Mouse (Mus musculus): Measurements from ENCODE around the gene Fam49a.

Gene Fam49a

DNA sequence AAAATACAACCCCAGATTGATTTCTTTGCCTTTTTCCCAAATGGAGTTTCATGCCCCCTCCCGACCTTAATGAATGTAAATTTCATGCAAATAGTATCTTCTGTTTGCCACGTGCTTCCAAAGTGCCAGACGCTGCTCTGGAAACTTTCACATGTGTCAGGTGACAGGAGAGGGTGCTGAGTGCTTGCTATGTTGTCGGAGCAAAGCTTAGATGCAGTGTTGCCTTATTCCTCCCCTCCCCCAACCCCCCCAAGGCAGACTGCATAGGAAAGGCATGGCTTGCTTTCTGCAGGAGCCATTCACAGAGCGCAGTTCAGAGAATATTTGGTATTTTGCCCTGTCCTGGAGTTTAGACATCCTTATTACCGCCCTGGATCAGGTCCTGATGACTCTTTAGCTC lies 12.2 kb downstream of the Fam49a start:
- DNase-seq, result no peak

GRCm38 (mm10) chr12:12275124-12275779 lies 13.3 kb downstream of the Fam49a start:
- DNase-seq, result no peak

- peak; percentile 18 for DNase-seq
Observed at GRCm38 (mm10) chr12:12277741-12278463, 16.0 kb downstream of the Fam49a start.

DNA sequence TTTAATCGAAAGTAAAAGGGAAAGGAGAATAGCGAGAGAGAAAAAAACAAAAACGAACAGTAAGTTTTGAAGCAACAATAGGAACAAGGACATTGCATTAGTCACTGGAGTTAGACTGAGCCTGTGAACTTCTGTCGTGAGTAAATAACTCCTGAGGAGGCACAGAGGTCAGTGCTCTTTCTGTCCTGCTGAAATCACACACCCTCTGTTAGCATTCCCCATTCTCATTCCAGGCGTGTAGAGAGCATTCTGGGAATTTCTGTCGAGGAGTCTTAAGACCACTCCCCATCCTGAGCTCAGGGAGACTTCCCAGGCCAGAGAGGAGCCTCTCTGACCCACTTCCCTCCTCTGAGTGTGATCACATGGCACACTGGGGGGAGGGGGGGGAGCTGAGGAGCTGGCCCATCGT lies 16.5 kb downstream of the Fam49a start:
- DNase-seq, result peak; percentile 27

DNA sequence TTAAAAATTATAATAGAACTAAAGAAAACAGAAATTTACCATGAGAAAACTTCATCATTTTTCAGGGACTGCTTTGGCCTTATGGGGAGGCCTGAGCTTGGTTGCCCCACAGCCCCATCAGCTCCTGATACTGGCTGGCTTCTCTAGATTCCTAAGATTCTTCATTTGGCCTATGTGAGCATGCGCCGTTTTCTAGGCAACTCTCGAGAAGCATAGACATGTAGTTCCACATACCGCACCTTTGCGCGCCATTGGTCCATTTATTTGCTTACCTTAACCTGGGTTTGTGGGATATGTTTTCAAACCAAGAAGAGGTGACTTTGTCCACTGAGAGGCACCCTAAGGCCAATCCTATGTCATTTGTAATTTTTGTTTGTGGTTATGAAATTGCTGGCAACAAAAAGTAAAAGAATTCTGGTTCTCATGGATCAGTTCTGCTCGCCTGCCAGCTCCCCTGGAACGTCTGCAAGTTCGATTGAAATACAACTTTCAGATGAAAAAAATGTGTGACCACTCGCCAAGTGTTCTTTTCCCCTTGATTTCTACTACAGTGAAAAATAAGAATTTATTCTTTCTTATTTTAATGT lies 21.9 kb downstream of the Fam49a start:
- peak; percentile 41 for DNase-seq

- DNase-seq, result peak; percentile 66
Observed at GRCm38 (mm10) chr12:12284521-12284920, 22.6 kb downstream of the Fam49a start.

DNA sequence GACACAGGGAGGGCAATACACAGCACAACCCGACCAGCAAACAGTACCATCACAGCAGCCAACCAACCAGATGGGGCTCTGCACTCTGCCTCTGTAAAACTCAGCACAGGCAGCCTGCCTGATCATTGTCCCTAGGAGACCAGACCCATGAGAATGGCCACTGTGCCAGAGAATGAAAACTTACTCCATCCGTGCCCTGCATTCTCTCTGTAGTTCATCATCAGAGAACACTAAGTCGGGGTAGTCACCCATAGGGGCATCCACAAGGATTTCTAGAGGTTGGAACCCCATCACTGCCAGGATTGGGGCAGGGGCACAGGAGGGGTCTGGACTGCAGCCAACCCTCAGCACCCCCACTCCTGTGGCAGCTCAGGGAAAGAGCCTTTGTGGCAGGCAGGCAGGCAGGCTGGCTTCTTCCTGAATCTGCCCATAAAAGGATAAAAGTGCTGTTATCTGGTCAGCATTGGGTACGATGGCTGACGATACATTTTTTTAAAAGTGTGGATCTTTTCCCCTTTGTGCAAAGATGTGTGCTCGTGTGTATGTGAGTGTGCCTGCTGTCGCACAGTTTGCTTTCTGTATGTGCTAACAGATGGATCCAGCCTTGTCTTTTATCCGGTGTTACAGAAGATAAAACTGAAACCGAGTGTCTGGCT lies 25.3 kb downstream of the Fam49a start:
- peak; percentile 21 for DNase-seq

GRCm38 (mm10) chr12:12287787-12288132 lies 25.8 kb downstream of the Fam49a start:
- DNase-seq, result no peak

DNA sequence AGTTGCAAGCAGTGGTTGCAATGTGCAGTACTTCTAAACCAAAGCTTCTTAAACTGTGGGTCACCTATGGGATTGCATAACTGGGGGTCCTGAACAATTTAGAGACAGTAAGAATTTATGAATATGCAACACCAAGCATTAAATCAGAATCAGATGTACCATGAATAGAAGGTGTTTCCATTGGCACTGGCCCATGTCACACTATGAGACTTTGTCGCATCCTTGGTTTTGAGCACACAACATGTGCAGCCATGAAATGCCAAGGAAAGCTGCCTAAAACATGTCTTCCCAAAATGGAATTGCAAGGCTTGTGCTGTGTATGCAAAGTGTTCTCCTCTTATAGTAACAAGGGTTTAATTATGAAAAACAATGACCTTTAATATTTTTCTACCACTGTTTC lies 26.6 kb downstream of the Fam49a start:
- DNase-seq, result no peak

GRCm38 (mm10) chr12:12289636-12290035 lies 27.7 kb downstream of the Fam49a start:
- no peak for DNase-seq

DNA sequence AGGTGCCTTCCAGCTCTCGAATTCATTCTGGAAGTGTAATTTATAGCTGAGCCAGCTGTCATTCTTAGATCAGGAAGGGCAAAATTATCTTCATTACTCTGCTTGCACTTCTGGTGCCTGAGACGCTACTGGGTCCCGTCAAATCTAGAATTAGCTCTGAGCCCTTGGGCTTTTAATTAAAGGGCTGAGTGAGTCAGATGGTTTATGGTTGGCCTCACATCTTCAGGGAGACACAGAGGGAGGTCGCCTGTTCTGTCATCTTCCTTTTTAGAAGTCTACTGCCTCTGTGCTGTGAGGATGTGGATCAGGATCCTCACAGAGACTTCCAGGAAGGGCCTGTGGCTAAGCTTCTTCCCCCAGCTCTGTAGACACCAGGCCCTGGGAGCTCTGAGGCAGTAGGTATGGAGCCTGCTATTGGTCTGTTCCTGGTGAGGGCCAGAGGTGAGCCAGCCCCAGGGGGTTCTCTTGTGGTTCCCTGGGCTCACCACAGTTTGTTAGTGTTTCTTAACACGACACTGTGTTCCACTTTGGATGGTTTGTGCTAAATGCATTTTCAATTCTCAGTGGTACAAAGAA lies 30.2 kb downstream of the Fam49a start:
- no peak for DNase-seq

GRCm38 (mm10) chr12:12294380-12295171 lies 32.6 kb downstream of the Fam49a start:
- no peak for DNase-seq

- DNase-seq, result no peak
Observed at GRCm38 (mm10) chr12:12298451-12298850, 36.5 kb downstream of the Fam49a start.

- DNase-seq, result peak; percentile 68
Observed at GRCm38 (mm10) chr12:12299303-12299702, 37.4 kb downstream of the Fam49a start.

- DNase-seq, result no peak
Observed at GRCm38 (mm10) chr12:12301149-12301548, 39.2 kb downstream of the Fam49a start.

- peak; percentile 86 for DNase-seq
Observed at GRCm38 (mm10) chr12:12301815-12302214, 39.9 kb downstream of the Fam49a start.

DNA sequence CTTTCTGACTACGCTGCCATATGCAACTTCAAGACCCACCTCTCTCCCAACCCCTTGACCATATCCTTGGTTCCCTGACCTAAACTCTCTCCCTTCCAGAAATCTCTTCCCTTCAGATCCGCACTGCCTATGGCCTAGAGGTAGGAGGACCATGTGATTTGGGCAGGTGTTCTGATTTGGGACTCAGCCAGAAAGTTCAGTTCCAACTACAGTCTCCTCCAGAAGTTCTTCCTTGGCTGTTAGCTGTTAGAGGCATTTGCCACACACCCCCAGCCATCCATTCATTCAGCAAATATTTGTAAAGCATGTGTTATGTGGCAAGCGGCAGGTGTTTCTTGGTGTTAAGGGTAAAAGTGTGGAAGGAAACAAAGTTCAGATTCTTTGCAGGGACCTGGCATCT lies 44.3 kb downstream of the Fam49a start:
- no peak for DNase-seq

DNA sequence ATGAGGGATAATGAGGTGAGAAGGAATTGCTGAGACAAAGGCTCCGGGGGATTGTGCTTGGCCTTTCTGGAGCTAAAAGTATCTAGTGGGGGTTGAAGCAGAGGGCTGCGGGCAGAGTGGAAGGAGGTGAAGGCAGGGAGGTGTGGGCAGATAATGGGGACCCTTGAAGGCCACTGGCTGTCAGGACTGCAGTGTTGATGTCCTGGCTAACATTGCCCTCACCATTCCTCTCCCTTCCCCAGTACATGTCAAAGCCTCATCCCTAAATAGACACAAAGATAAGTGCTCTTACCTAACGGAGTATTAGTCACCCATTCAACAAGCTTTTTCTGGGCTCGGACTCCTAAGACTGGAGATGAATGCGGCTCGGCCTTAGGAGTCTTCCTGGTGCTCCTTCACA lies 44.9 kb downstream of the Fam49a start:
- DNase-seq, result no peak

DNA sequence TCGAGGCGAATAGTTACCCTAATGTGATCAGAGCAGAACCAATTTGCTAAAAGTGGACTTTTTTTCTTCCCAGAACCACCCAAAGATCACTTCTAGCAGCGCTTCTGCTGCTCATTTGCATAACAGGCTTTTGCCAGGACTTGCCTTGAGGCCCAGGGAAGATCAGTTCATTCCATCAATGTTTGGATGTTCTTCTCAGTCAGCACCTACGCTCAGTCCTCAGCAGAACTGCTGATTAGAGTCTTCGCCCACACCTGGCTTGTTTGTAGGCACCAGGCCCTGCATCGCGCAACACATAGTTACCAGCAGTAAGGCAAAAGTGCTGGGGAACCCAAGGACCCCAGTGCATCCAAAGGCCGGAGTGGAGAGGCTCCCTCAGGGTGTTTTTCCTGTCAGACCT lies 45.3 kb downstream of the Fam49a start:
- DNase-seq, result no peak

DNA sequence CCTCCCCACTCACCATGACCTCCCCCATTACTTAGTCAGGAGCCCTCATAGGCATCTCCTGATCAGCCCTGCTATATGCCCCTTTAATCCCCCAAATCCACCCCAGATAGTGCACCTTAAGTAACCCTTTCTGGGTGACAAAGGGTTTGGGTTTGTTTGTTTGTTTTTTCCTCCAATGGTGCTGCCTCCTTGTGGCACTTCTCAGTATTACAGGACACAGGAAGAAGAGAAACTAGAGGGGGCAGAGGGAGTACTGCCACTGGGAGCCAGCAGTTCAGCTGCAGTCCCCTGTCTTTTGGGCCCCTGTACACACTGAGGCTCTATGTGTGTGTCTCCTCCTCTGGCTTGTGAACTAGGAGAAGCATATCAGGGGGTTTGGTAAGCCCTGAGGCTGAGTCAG lies 51.5 kb downstream of the Fam49a start:
- DNase-seq, result peak; percentile 17

- DNase-seq, result no peak
Observed at GRCm38 (mm10) chr12:12313919-12314318, 52.0 kb downstream of the Fam49a start.

- DNase-seq, result no peak
Observed at GRCm38 (mm10) chr12:12314326-12314725, 52.4 kb downstream of the Fam49a start.

GRCm38 (mm10) chr12:12315011-12315410 lies 53.1 kb downstream of the Fam49a start:
- peak; percentile 49 for DNase-seq
